Mouse (Mus musculus) intestine, embryonic 15.5 days (tissue): ENCODE measurements around the gene Ero1lb. TPM values are rescaled to one million over a fixed set of nuclear protein-coding genes. Genes with fewer than 3 reads are reported as not detected.
A peak's percentile ranks its signal among the peaks of the same experiment; 100 is the strongest.
"Not testable (repeated sequence)": the region's sequence is repeated elsewhere in the genome, so short reads cannot be mapped to it uniquely, and the experiment has no call there.

Experiments
- ATAC-seq: fragments of 200-750 bp; cut with Nextera tagmentation; 2 replicates; pipeline ENCODE4 v1.8.0; 2017; ENCODE audit warnings: moderate TSS enrichment, moderate library complexity
- H3K27ac ChIP-seq: fragments of 300-500 bp; sonication (generic); 2 replicates; pipeline ENCODE4 v1.5.1; 2015; ENCODE audit warnings: mild to moderate bottlenecking, inconsistent platforms
- H3K27me3 ChIP-seq: fragments of 300-500 bp; sonication (generic); replicated peaks from 2 replicates; pipeline ENCODE4 v1.6.1; 2015; ENCODE audit warnings: inconsistent platforms
- H3K36me3 ChIP-seq: fragments of 300-500 bp; sonication (generic); 2 replicates; pipeline ENCODE4 v1.6.1; 2015; ENCODE audit warnings: inconsistent platforms
- H3K4me1 ChIP-seq: fragments of 300-500 bp; sonication (generic); replicated peaks from 2 replicates; pipeline ENCODE4 v1.6.1; 2015; ENCODE audit warnings: inconsistent platforms
- H3K4me2 ChIP-seq: fragments of 300-500 bp; sonication (generic); replicated peaks from 2 replicates; pipeline ENCODE4 v1.6.1; 2015; ENCODE audit warnings: mild to moderate bottlenecking, inconsistent platforms
- H3K4me3 ChIP-seq: fragments of 300-500 bp; sonication (generic); replicated peaks from 2 replicates; pipeline ENCODE4 v1.5.1; 2015; ENCODE audit warnings: inconsistent platforms
- H3K9ac ChIP-seq: fragments of 300-500 bp; sonication (generic); 2 replicates; pipeline ENCODE4 v1.6.1; 2015; ENCODE audit warnings: inconsistent platforms
- H3K9me3 ChIP-seq: fragments of 300-500 bp; sonication (generic); 2 replicates; pipeline ENCODE4 v1.6.1; 2016; ENCODE audit warnings: inconsistent platforms
- WGBS: fragments of 180-500 bp; shearing (Covaris S2); methylation state at CpG from one replicate; pipeline ENCODE4 v1.1.7; 2015; 5-methylcytosine and 5-hydroxymethylcytosine counted together
- polyA plus RNA-seq: library from polyadenylated mRNA; unstranded; fragments of >200 nt; fragmentation: Nextera tagmentation; extraction: Ambion mirVana; gene quantifications from 2 replicates; pipeline ENCODE4 v1.2.1, GENCODE M21; 2015

Gene Ero1lb
- polyA plus RNA-seq, 1 experiment from 2014 or later = 8.4 TPM

- H3K4me2 ChIP-seq, H3K4me1 ChIP-seq, H3K27ac ChIP-seq, H3K9me3 ChIP-seq, H3K9ac ChIP-seq, ATAC-seq, H3K27me3 ChIP-seq, H3K36me3 ChIP-seq, H3K4me3 ChIP-seq: not testable (repeated sequence)
- 76% methylated on average over 5 of the region's 5 CpGs for WGBS
Observed at GRCm38 (mm10) chr13:12646676-12647075, 81.0 kb downstream of the Ero1lb start.

GRCm38 (mm10) chr13:12650020-12650876 is 84.6 kb downstream of the Ero1lb start:
- H3K4me1 ChIP-seq, H3K27ac ChIP-seq, H3K9me3 ChIP-seq, H3K9ac ChIP-seq, H3K27me3 ChIP-seq, H3K36me3 ChIP-seq: not testable (repeated sequence)
- H3K4me3 ChIP-seq = peak overlapping the region; percentile 46
- H3K4me2 ChIP-seq = peak overlapping the region; percentile 62
- ATAC-seq = peak; percentile 96
- 0% methylated on average over 52 of the region's 79 CpGs for WGBS

GRCm38 (mm10) chr13:12650877-12651176 is 85.2 kb downstream of the Ero1lb start:
- under 1% methylated on average over 13 of the region's 13 CpGs for WGBS
- not testable (repeated sequence) for H3K9ac ChIP-seq, H3K4me1 ChIP-seq, H3K36me3 ChIP-seq, H3K27ac ChIP-seq, H3K27me3 ChIP-seq, H3K9me3 ChIP-seq
- H3K4me3 ChIP-seq = peak overlapping the region; percentile 46
- peak; percentile 79 for ATAC-seq
- H3K4me2 ChIP-seq = peak overlapping the region; percentile 62

Other genes with a start within 250 kb of the Ero1lb start
- 0.88 and 3.8 TPM in 2 replicates for gene Actn2, start 225.1 kb upstream of the Ero1lb start, polyA plus RNA-seq
- gene Heatr1, start 170.8 kb upstream of the Ero1lb start, polyA plus RNA-seq = 15.7 and 17.5 TPM in 2 replicates
- 30.5 and 36.0 TPM in 2 replicates for gene Lgals8, start 100.9 kb upstream of the Ero1lb start, polyA plus RNA-seq
- gene Edaradd, start 45.4 kb upstream of the Ero1lb start, polyA plus RNA-seq = 1.5 and 2.8 TPM in 2 replicates
- not detected in 2 replicates for gene Prl2c3, start 234.2 kb downstream of the Ero1lb start, polyA plus RNA-seq